Mouse (Mus musculus) forebrain, embryonic 11.5 days (tissue): ENCODE measurements at regions not wholly inside any gene's neighbourhood (a gene's known extent, or its start where the extent isn't known, plus 50 kb on each side); places are given as distances from the start of the nearest gene placed in this dataset.

Experiments
- ATAC-seq: fragments of 200-750 bp; cut with Nextera tagmentation; replicated peaks from 2 replicates; pipeline ENCODE4 v1.8.0; 2017; ENCODE audit warnings: moderate TSS enrichment; ENCODE audit not compliant: low FRiP score
- DNase-seq: peaks from one replicate; pipeline ENCODE4 v3.0.0-alpha.2; 2017; ENCODE audit warnings: low spot score
- H3K27ac ChIP-seq: fragments of 300-500 bp; sonication (generic); 2 replicates; pipeline ENCODE4 v1.5.1; 2014; ENCODE audit warnings: low read depth, low read length
- H3K27me3 ChIP-seq: fragments of 300-500 bp; sonication (generic); 2 replicates; pipeline ENCODE4 v1.6.1; 2014; ENCODE audit warnings: mild to moderate bottlenecking, low read length, mixed read lengths; ENCODE audit not compliant: control insufficient read depth, insufficient read depth
- H3K36me3 ChIP-seq: fragments of 300-500 bp; sonication (generic); 2 replicates; pipeline ENCODE4 v1.6.1; 2014; ENCODE audit warnings: mild to moderate bottlenecking, low read length, moderate library complexity, mixed read lengths; ENCODE audit not compliant: control insufficient read depth, insufficient read depth
- H3K4me1 ChIP-seq: fragments of 300-500 bp; sonication (generic); replicated peaks from 2 replicates; pipeline ENCODE4 v1.6.1; 2014; ENCODE audit warnings: low read length, mixed read lengths; ENCODE audit not compliant: control insufficient read depth, insufficient read depth
- H3K4me2 ChIP-seq: fragments of 300-500 bp; sonication (generic); 2 replicates; pipeline ENCODE4 v1.6.1; 2014; ENCODE audit warnings: low read depth, mild to moderate bottlenecking, low read length, moderate library complexity, mixed read lengths; ENCODE audit not compliant: severe bottlenecking
- H3K4me3 ChIP-seq: fragments of 300-500 bp; sonication (generic); 2 replicates; pipeline ENCODE4 v1.5.1; 2014; ENCODE audit warnings: low read depth, low read length
- H3K9ac ChIP-seq: fragments of 300-500 bp; sonication (generic); 2 replicates; pipeline ENCODE4 v1.6.1; 2014; ENCODE audit warnings: low read length
- H3K9me3 ChIP-seq: fragments of 300-500 bp; sonication (generic); 2 replicates; pipeline ENCODE4 v1.6.1; 2016; ENCODE audit warnings: low read length, mixed read lengths; ENCODE audit not compliant: control insufficient read depth
- WGBS: fragments of 180-500 bp; shearing (Covaris S2); extraction: QIAGEN DNeasy Blood & Tissue Kit; methylation state at CpG from one replicate; pipeline ENCODE4 v1.1.7; 2014; 5-methylcytosine and 5-hydroxymethylcytosine counted together

DNA sequence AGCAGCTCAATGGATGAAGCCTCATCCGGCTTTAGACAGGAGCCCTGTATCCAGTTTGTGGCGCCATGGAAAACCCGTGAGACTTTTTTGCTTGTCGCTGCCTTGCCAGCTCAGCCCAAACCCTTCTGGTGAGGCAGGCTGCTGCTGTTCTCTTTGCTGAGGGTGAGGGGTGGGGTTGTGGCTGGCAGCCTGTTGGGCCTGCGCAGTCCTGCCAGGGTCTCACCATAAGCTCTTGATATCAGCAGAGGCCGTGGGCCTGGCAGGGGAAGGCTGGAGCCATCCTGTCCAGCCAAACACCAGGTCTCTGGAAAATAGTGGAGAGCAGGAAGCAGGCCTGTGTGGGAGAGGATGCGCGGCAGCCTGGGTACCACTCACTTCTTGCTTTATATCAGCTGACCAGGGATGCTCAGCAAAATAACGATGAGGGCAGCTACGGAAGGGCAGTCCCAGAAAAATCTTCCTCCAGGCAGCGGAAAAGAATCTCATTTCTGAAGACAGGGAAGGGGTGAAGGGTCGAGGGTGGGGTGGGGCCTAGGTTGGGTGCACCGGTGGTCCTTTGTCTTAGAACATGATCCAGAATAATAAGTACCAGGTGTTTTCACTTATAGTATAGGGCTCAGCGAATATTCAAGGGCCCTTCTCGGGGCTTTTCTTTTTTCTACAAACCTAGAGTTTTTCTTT, 73.4 kb upstream of the Medag start:
- no peak for ATAC-seq
- 64% methylated on average over 15 of the region's 15 CpGs for WGBS
- H3K9ac ChIP-seq, result peak overlapping the region; percentile 33; the same call in 1 of the 2 replicates

DNA sequence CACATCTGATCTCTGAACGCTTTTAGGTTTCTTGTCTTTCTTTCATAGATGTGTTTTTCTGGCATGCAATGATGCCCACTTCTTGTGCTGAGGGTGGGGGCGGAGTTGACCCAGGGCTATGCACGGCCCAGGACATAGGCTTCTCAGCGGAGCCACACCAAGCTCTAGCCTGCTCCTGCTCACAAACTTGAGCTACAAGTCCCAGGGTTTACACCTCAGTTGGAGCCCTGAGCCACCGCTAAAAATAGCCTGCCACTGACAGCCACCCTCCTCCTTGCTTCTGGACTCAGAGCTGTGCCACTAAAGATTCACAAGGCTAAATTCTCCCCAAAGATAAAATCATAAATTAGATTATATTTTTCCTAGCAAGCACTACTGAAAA, 72.9 kb upstream of the Medag start:
- 62% methylated on average over 5 of the region's 5 CpGs for WGBS
- Histone ChIP-seq H3K36me3 (no peaks in the 10 kb centered on the region), H3K4me2 (no peak overlapping the region), H3K27me3 (no peaks in the 10 kb centered on the region), H3K27ac (no peak overlapping the region), H3K9ac (no peak overlapping the region), H3K4me1 (0 out of 2 replicates have a peak, but pooled peaks cover 2% of the 10 kb centered on the region), H3K9me3 (no peaks in the 10 kb centered on the region), H3K4me3 (no peak overlapping the region)
- ATAC-seq (no peak), DNase-seq (no peak)

More for the DNA sequence above, 73.4 kb upstream of the Medag start:
- Histone ChIP-seq H3K4me2 (no peak overlapping the region), H3K4me1 (0 out of 2 replicates have a peak, but pooled peaks cover 2% of the 10 kb centered on the region), H3K27ac (0 out of 2 replicates have a peak overlapping the region, but pooled peaks have one; percentile 41), H3K36me3 (no peaks in the 10 kb centered on the region), H3K4me3 (no peak overlapping the region), H3K27me3 (no peaks in the 10 kb centered on the region), H3K9me3 (no peaks in the 10 kb centered on the region)
- no peak for DNase-seq

DNA sequence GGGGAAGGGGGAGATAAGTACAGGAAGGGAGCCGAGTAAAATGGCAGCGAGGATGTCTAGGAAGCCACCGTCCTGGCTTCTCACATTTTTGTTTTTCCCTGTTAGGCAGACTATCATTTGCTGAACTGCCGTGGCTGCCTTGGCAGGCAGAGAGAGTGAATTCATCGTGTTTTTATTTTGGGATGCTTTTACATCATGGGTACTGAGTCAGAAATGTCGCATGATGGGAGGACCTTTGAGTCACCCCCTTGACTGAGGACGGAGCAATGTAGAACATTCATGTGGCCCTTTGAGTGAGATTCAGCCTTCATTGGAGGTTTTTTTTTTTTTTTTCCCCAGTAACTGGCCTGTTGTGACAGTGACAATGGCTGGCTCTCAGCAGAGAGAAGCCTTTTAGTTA, 71.2 kb upstream of the Medag start:
- Histone ChIP-seq H3K9me3 (no peaks in the 10 kb centered on the region), H3K9ac (no peak overlapping the region), H3K27me3 (no peaks in the 10 kb centered on the region), H3K4me2 (no peak overlapping the region), H3K4me1 (0 out of 2 replicates have a peak, but pooled peaks cover 2% of the 10 kb centered on the region), H3K27ac (no peak overlapping the region), H3K36me3 (no peaks in the 10 kb centered on the region), H3K4me3 (no peak overlapping the region)
- DNase-seq (no peak), ATAC-seq (no peak)
- WGBS, result 86% methylated on average over 7 of the region's 7 CpGs

DNA sequence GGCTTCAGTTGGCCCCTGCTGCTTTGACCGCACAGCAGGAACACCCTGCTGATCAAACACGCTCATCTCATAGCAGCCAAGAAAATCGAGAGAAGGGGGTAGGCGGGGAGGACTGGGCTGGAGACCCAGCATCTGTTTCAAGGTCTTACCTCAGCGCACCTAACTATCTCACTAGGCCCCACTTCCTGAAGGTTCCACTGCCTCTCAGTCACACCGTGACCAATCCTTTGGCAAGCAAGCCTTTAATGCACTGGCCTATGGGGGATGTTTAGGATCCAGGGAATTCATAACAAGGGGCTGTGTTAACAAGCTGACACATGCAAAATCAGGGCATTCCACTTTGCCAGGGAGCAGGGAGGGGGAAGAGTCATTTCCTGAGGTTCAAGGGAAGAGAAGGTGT, 70.1 kb upstream of the Medag start:
- Histone ChIP-seq H3K9me3 (no peaks in the 10 kb centered on the region), H3K36me3 (no peaks in the 10 kb centered on the region), H3K4me2 (no peak overlapping the region), H3K27me3 (no peaks in the 10 kb centered on the region), H3K4me1 (no peaks in the 10 kb centered on the region), H3K27ac (no peak overlapping the region), H3K9ac (no peak overlapping the region), H3K4me3 (no peak overlapping the region)
- DNase-seq, result no peak
- 71% methylated on average over 6 of the region's 6 CpGs for WGBS
- no peak for ATAC-seq

DNA sequence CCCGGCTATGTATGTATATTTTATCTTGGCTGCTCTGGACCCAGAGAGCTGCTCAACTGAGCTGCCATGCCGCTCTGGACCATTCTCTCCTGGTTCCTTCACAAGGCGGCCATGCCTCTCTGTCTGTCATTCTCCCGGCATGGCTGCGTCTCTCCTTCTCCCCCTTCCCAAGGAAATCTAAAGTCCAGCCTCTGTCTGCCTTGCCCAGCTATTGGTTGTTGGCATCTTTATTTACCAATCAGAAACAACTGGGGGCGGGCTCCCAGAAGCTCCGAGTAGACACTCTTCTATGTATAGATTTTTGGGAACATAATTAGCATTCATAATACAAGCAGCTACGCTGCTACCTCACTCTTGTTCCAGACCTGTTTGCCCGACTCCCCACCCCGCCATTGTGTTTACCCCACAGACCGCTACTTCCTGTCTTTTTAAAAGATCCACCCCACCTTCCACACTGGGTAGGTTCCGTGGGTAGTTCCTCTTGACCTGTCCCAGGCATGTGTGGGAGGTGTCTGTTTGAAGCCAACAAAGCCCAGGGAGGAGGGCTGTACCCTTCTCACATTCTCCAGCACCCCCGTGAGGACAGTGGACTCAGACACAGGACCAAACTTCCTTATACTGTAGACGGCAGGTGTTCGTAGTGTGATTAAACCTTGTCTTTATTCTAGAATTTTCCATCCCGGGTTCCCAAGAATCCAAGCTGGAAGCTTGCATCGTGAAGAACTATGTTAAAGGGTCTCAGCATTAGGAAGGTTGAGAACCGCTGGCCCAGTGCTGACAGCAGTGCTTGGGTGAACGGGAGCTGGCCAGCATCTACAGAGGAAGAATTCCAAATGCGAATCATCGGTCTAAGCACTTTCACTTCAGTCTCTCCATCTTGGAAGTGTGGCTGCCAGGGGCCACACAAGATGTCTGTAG, 67.7 kb upstream of the Medag start:
- Histone ChIP-seq H3K9ac (no peak overlapping the region), H3K9me3 (no peaks in the 10 kb centered on the region), H3K36me3 (no peaks in the 10 kb centered on the region), H3K4me2 (no peak overlapping the region), H3K27me3 (no peaks in the 10 kb centered on the region), H3K27ac (no peak overlapping the region), H3K4me3 (no peak overlapping the region), H3K4me1 (no peaks in the 10 kb centered on the region)
- 89% methylated on average over 21 of the region's 21 CpGs for WGBS
- DNase-seq (no peak), ATAC-seq (no peak)

DNA sequence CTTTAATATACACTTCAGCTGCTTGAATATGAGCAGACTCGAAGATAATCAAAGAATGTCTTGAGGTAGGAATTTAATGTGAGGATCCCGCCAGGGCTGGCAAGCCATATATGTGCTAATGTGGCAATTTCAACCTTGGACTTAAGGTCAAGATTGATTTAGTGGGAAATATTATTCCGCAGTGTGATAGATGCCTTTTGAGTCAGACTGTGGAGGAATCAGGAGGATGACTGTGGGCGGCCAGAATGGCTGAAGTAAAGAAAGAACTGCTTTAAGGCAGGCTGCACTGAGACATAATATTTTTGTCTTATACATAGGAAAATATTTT, 67.1 kb upstream of the Medag start:
- ATAC-seq, result no peak
- no peak for DNase-seq
- no peak overlapping the region for H3K27ac ChIP-seq
- no peak overlapping the region for H3K9ac ChIP-seq
- no peaks in the 10 kb centered on the region for H3K36me3 ChIP-seq
- 89% methylated on average over 4 of the region's 4 CpGs for WGBS
- no peaks in the 10 kb centered on the region for H3K27me3 ChIP-seq
- H3K4me2 ChIP-seq, result no peak overlapping the region
- no peaks in the 10 kb centered on the region for H3K9me3 ChIP-seq
- H3K4me3 ChIP-seq, result no peak overlapping the region
- H3K4me1 ChIP-seq, result no peaks in the 10 kb centered on the region

GRCm38 (mm10) chr5:149345161-149345560, 66.4 kb upstream of the Medag start:
- Histone ChIP-seq H3K9me3 (no peaks in the 10 kb centered on the region), H3K36me3 (no peaks in the 10 kb centered on the region), H3K4me3 (no peak overlapping the region), H3K27me3 (no peaks in the 10 kb centered on the region), H3K4me2 (no peak overlapping the region), H3K4me1 (no peaks in the 10 kb centered on the region), H3K9ac (no peak overlapping the region), H3K27ac (no peak overlapping the region)
- ATAC-seq (no peak), DNase-seq (no peak)
- WGBS, result 90% methylated on average over 6 of the region's 6 CpGs

- H3K4me2 ChIP-seq, result no peak overlapping the region
- DNase-seq, result no peak
- no peaks in the 10 kb centered on the region for H3K9me3 ChIP-seq
- no peak overlapping the region for H3K4me3 ChIP-seq
- 64% methylated on average over 8 of the region's 8 CpGs for WGBS
- no peaks in the 10 kb centered on the region for H3K27me3 ChIP-seq
- H3K9ac ChIP-seq, result no peak overlapping the region
- no peak overlapping the region for H3K27ac ChIP-seq
- no peaks in the 10 kb centered on the region for H3K36me3 ChIP-seq
- peaks cover 4% of the 10 kb centered on the region for H3K4me1 ChIP-seq
- ATAC-seq, result no peak
These were observed 61.9 kb upstream of the Medag start for GRCm38 (mm10) chr5:149349685-149350084.
